Mouse (Mus musculus) ES-Bruce4 (cell line): ENCODE results near the gene Emc8. TPM values are rescaled to one million over a fixed set of nuclear protein-coding genes. Genes with fewer than 3 reads are reported as not detected.
A peak's percentile ranks its signal among the peaks of the same experiment; 100 is the strongest.

ENCODE experiments used
- H3K27ac ChIP-seq: 2 replicates; pipeline ENCODE4 v1.5.1; 2012; ENCODE audit warnings: low read length, inconsistent platforms; ENCODE audit not compliant: insufficient read depth
- H3K27me3 ChIP-seq: 2 replicates; pipeline ENCODE4 v1.6.1; 2012; ENCODE audit warnings: mild to moderate bottlenecking, low read length, inconsistent platforms; ENCODE audit not compliant: control insufficient read depth, poor library complexity, insufficient read depth, severe bottlenecking
- H3K36me3 ChIP-seq: 2 replicates; pipeline ENCODE4 v1.6.1; 2012; ENCODE audit warnings: inconsistent platforms, mild to moderate bottlenecking, low read length, moderate library complexity; ENCODE audit not compliant: control insufficient read depth, poor library complexity, insufficient read depth, severe bottlenecking
- H3K4me1 ChIP-seq: one replicate; pipeline ENCODE4 v1.8.1; 2011; ENCODE audit warnings: low read length; ENCODE audit not compliant: control insufficient read depth, insufficient read depth
- H3K4me3 ChIP-seq: 2 replicates; pipeline ENCODE4 v1.5.1; 2011; ENCODE audit warnings: low read depth, mild to moderate bottlenecking, low read length
- H3K9ac ChIP-seq: 2 replicates; pipeline ENCODE4 v1.6.1; 2012; ENCODE audit warnings: low read depth, mild to moderate bottlenecking, inconsistent platforms; ENCODE audit not compliant: poor library complexity, severe bottlenecking
- H3K9me3 ChIP-seq: replicated peaks from 2 replicates; pipeline ENCODE4 v1.6.1; 2012; ENCODE audit warnings: mild to moderate bottlenecking, low read length, inconsistent platforms; ENCODE audit not compliant: control insufficient read depth, poor library complexity, insufficient read depth, severe bottlenecking
- CTCF ChIP-seq: IDR thresholded peaks from one replicate; pipeline ENCODE4 v1.8.1; 2011; ENCODE audit warnings: low read depth, low read length
- EP300 ChIP-seq: IDR thresholded peaks from 2 replicates; pipeline ENCODE4 v1.6.1; 2011; ENCODE audit warnings: low read depth, low read length; ENCODE audit not compliant: insufficient read depth
- POLR2A ChIP-seq: IDR thresholded peaks from one replicate; pipeline ENCODE4 v1.8.1; 2011; ENCODE audit warnings: low read length; ENCODE audit not compliant: insufficient read depth
- polyA plus RNA-seq: library from polyadenylated mRNA; stranded (reverse); fragments of >200 nt; gene quantifications from 2 replicates; pipeline ENCODE4 v1.2.4, GENCODE M21; 2011; ENCODE audit warnings: low read depth; ENCODE audit not compliant: missing spikeins, insufficient read depth, insufficient read length

The Emc8 gene
- polyA plus RNA-seq, 1 experiment, result 124 TPM

DNA sequence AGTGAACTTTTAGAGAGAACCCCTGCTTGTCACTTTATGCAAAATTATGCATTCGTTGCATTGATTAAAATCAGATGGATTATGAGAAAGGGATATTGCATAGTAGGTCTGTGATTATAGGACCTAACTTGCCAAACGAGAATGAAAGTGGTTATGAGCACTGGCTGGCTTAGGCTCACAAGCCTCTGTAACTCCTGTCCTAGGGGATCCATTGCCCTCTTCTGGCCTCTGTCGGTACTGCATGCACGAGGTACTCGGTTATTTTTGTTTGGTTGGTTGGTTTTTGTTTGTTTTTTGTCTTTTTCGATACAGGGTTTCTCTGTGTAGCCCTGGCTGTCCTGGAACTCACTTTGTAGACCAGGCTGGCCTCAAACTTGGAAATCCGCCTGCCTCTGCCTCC lies 60.5 kb downstream of the Emc8 start:
- no peaks in the 10 kb centered on the region for H3K27me3 ChIP-seq
- no peak for TF ChIP-seq POLR2A
- TF ChIP-seq EP300, result no peak
- TF ChIP-seq CTCF, result peak; percentile 76
- no peaks in the 10 kb centered on the region for H3K4me1 ChIP-seq
- H3K36me3 ChIP-seq, result no peaks in the 10 kb centered on the region
- H3K4me3 ChIP-seq, result no peak overlapping the region
- H3K9ac ChIP-seq, result no peak overlapping the region
- no peak overlapping the region for H3K27ac ChIP-seq
- H3K9me3 ChIP-seq, result no peaks in the 10 kb centered on the region

DNA sequence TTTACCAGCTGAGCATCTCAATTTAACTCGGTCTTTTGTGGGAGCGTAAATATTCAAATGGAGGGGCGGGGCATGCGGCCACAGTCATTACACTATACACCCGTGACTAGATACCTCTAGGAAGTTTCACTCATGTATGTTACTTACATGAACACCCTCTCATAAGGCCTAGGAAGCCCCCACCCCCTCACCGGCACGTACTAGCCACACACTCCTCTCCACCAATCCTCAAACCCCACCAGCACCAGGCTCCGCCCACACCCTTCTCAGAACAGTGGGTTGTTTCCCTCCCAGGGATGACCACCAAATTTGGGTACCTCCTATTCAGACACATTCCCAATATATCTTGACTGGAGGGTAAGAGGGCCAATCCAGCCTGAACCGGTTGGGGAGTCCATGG lies 60.9 kb downstream of the Emc8 start:
- Histone ChIP-seq H3K36me3 (no peaks in the 10 kb centered on the region), H3K4me1 (no peaks in the 10 kb centered on the region), H3K27me3 (no peaks in the 10 kb centered on the region), H3K4me3 (no peak overlapping the region), H3K9ac (no peak overlapping the region), H3K27ac (no peak overlapping the region), H3K9me3 (no peaks in the 10 kb centered on the region)
- no peak for TF ChIP-seq EP300
- TF ChIP-seq CTCF, result no peak
- no peak for TF ChIP-seq POLR2A

Other genes starting within 250 kb of the Emc8 start
- gene Gins2, start 79.3 kb downstream of the Emc8 start, polyA plus RNA-seq, result 51.3 and 52.0 TPM in 2 replicates
- 12.4 and 17.7 TPM in 2 replicates for gene 1190005I06Rik, start 20.9 kb downstream of the Emc8 start, polyA plus RNA-seq
- gene Gm27021, start 494 bp downstream of the Emc8 start, polyA plus RNA-seq, result not detected in 2 replicates
- 605 and 624 TPM in 2 replicates for gene Cox4i1, start 351 bp downstream of the Emc8 start, polyA plus RNA-seq
- 0.91 and 1.4 TPM in 2 replicates for gene Irf8, start 67.8 kb upstream of the Emc8 start, polyA plus RNA-seq